16 mouse cellular contexts compared by ENCODE assay signal in the genomic region with DNA sequence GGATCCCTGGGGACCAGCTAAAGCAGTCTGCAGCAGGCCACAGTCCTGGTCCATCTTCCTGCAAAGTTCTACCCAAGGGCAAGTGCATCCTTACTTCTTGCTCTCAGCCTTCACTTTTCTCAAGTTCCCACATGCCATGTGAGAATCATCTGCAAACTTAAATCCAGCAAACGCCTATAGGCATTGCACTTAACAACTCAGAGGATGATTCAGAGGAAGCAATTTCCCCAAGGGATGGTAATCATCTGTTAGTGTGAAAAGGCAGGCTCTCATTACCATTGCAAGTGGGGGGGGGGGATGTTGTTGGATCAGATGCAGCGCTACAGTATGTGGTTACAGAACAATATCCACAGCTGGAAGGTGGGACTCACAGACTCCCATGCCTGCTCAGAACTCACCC. TPM values are rescaled to one million over a fixed set of nuclear protein-coding genes. Genes with fewer than 3 reads are reported as not detected.
"Had no signal": no experiment of that assay in that cellular context is flagged by ENCODE, and none has a peak within 500 bp of the region (broad histone marks: within the 10 kb centered on the region; RNA-seq: fewer than 3 reads in every experiment).

No protein-coding gene starts in this region.

- H3K36me3 ChIP-seq: limb, embryonic 12.5 days; liver, embryonic 13.5 days; lung, embryonic 15.5 days; midbrain, embryonic 15.5 days; neural tube, embryonic 13.5 days had no signal

- H3K4me2 ChIP-seq: limb, embryonic 12.5 days; liver, embryonic 13.5 days; lung, embryonic 15.5 days; midbrain, embryonic 11.5 days; midbrain, embryonic 15.5 days; neural tube, embryonic 13.5 days had no signal

- H3K27me3 ChIP-seq: limb, embryonic 12.5 days; liver, embryonic 13.5 days; lung, embryonic 15.5 days; midbrain, embryonic 15.5 days; neural tube, embryonic 13.5 days had no signal

- H3K9me3 ChIP-seq: limb, embryonic 12.5 days; liver, embryonic 13.5 days; lung, embryonic 15.5 days; megakaryocyte, embryonic 14.5 days; midbrain, embryonic 15.5 days; neural tube, embryonic 13.5 days had no signal

- H3K4me3 ChIP-seq: limb, embryonic 12.5 days; liver, embryonic 13.5 days; lung, embryonic 15.5 days; midbrain, embryonic 15.5 days; neural tube, embryonic 13.5 days had no signal

- H3K4me1 ChIP-seq: limb, embryonic 12.5 days; midbrain, embryonic 15.5 days had no signal

- H3K27ac ChIP-seq: kidney, postnatal 0 days; limb, embryonic 12.5 days; liver, embryonic 13.5 days; macrophage; midbrain, embryonic 15.5 days; neural tube, embryonic 13.5 days had no signal

- ATAC-seq: liver, postnatal 0 days; midbrain, embryonic 15.5 days had no signal

- DNase-seq: kidney, postnatal 36 days; liver; liver, embryonic 13.5 days; liver, postnatal 0 days; lung, postnatal 14 days; right cerebral cortex, postnatal 25 days; thymus, adult 18-20 months; thymus, postnatal 14 days had no signal

- H3K9ac ChIP-seq: limb, embryonic 12.5 days; liver, embryonic 13.5 days; liver, postnatal 0 days; lung, embryonic 15.5 days; midbrain, embryonic 15.5 days; neural tube, embryonic 13.5 days had no signal

RNA-seq across cellular contexts. Expression of a gene that starts 12.7 kb away (rescaled TPM):
- polyA plus RNA-seq: macrophage had no signal
